Mouse (Mus musculus) liver, postnatal 0 days (tissue): ENCODE measurements at regions not wholly inside any gene's neighbourhood (a gene's known extent, or its start where the extent isn't known, plus 50 kb on each side); places are given as distances from the start of the nearest gene placed in this dataset.

ENCODE experiments used
- ATAC-seq: fragments of 200-750 bp; cut with Nextera tagmentation; 2 replicates; pipeline ENCODE4 v1.8.0; 2017; ENCODE audit warnings: mild to moderate bottlenecking, moderate library complexity
- DNase-seq: peaks from one replicate; pipeline ENCODE4 v3.0.0-alpha.2; 2016
- H3K27ac ChIP-seq: fragments of 300-500 bp; sonication (generic); 2 replicates; pipeline ENCODE4 v1.5.1; 2014; ENCODE audit warnings: antibody characterized with exemption, moderate library complexity, mild to moderate bottlenecking, low read depth
- H3K27me3 ChIP-seq: fragments of 300-500 bp; sonication (generic); 2 replicates; pipeline ENCODE4 v1.6.1; 2014; ENCODE audit warnings: low read length, control low read depth, mixed read lengths; ENCODE audit not compliant: insufficient read depth
- H3K36me3 ChIP-seq: fragments of 300-500 bp; sonication (generic); replicated peaks from 2 replicates; pipeline ENCODE4 v1.6.1; 2014; ENCODE audit warnings: mild to moderate bottlenecking, control low read depth, low read length, moderate library complexity, mixed read lengths; ENCODE audit not compliant: insufficient read depth
- H3K4me1 ChIP-seq: fragments of 300-500 bp; sonication (generic); 2 replicates; pipeline ENCODE4 v1.6.1; 2014; ENCODE audit warnings: antibody characterized with exemption, mild to moderate bottlenecking, control low read depth; ENCODE audit not compliant: insufficient read depth
- H3K4me2 ChIP-seq: fragments of 300-500 bp; sonication (generic); 2 replicates; pipeline ENCODE4 v1.6.1; 2014; ENCODE audit warnings: low read depth, mild to moderate bottlenecking, low read length, moderate library complexity, mixed read lengths
- H3K4me3 ChIP-seq: fragments of 300-500 bp; sonication (generic); 2 replicates; pipeline ENCODE4 v1.5.1; 2014; ENCODE audit warnings: low read depth, low read length
- H3K9ac ChIP-seq: fragments of 300-500 bp; sonication (generic); replicated peaks from 2 replicates; pipeline ENCODE4 v1.6.1; 2014; ENCODE audit warnings: mild to moderate bottlenecking, moderate library complexity
- H3K9me3 ChIP-seq: fragments of 300-500 bp; sonication (generic); 2 replicates; pipeline ENCODE4 v1.6.1; 2016; ENCODE audit warnings: mild to moderate bottlenecking, control low read depth, low read length, mixed read lengths
- CTCF ChIP-seq: sonication (generic); IDR thresholded peaks from 2 replicates; pipeline ENCODE4 v1.5.1; 2016; ENCODE audit warnings: antibody characterized with exemption, low read depth
- EP300 ChIP-seq: IDR thresholded peaks from 2 replicates; pipeline ENCODE4 v1.6.1; 2016; ENCODE audit warnings: antibody characterized with exemption, low read depth, mild to moderate bottlenecking
- WGBS: fragments of 180-500 bp; shearing (Covaris S2); extraction: QIAGEN DNeasy Blood & Tissue Kit; methylation state at CpG from one replicate; pipeline ENCODE4 v1.1.7; 2014; ENCODE audit not compliant: insufficient replicate concordance; 5-methylcytosine and 5-hydroxymethylcytosine counted together

DNA sequence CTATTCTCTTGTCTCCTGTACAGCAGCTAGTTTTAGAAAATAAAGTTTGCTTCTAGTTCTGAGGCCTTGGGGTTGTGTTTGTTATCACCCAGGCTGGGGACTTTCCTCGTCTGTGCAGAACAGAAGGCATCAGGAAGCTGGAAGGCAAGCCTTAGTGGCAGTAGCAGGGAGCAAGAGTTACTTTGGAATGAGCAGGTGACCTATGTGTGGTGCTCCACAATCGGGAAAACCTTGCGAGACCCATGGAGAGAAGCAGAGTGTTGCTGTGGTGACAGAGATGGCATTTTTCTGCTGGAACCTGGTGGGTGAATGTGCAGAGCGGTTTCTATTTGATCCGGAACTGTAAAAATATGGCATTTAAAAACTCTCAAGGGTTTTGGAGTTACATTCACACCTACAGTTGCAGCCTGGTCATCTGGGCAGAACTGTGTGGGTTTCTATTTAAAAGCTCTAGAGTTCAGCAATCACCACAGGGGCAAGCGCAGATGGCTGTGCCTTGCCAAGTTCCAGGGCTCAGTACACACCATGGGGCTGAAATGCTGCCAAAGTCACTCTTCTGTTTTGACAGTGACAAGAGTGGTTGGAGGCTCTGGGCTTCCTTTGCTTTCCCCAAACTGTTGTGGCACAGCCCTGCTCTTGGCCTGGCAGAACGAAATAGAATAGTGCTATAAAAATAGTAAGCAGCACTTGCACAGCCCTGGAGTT, 195.7 kb downstream of the Stk31 start:
- 71% methylated on average over 7 of the region's 7 CpGs for WGBS
- ATAC-seq = no peak

GRCm38 (mm10) chr6:49591632-49592000, 196.2 kb downstream of the Stk31 start:
- no peaks in the 10 kb centered on the region for H3K4me1 ChIP-seq
- TF ChIP-seq EP300 (no peak), CTCF (no peak)
- H3K4me2 ChIP-seq = no peak overlapping the region
- H3K4me3 ChIP-seq = no peak overlapping the region
- no peaks in the 10 kb centered on the region for H3K36me3 ChIP-seq
- 72% methylated on average over 2 of the region's 2 CpGs for WGBS
- no peak overlapping the region for H3K27ac ChIP-seq
- no peak for DNase-seq
- no peak overlapping the region for H3K9ac ChIP-seq
- no peaks in the 10 kb centered on the region for H3K27me3 ChIP-seq
- H3K9me3 ChIP-seq = no peaks in the 10 kb centered on the region
- no peak for ATAC-seq

More for the DNA sequence above, 195.7 kb downstream of the Stk31 start:
- Histone ChIP-seq H3K27ac (no peak overlapping the region), H3K9ac (no peak overlapping the region), H3K4me1 (no peaks in the 10 kb centered on the region), H3K9me3 (no peaks in the 10 kb centered on the region), H3K4me3 (no peak overlapping the region), H3K36me3 (no peaks in the 10 kb centered on the region), H3K4me2 (no peak overlapping the region), H3K27me3 (no peaks in the 10 kb centered on the region)
- DNase-seq = no peak
- TF ChIP-seq EP300 (no peak), CTCF (no peak)

- WGBS = 68% methylated on average over 5 of the region's 5 CpGs
- H3K27me3 ChIP-seq = no peaks in the 10 kb centered on the region
Observed at GRCm38 (mm10) chr6:49592676-49593075, 197.3 kb downstream of the Stk31 start.

GRCm38 (mm10) chr6:49603201-49603600, 207.8 kb downstream of the Stk31 start:
- no peak for ATAC-seq
- Histone ChIP-seq H3K36me3 (no peaks in the 10 kb centered on the region), H3K27me3 (no peaks in the 10 kb centered on the region), H3K4me1 (no peaks in the 10 kb centered on the region), H3K9me3 (no peaks in the 10 kb centered on the region), H3K9ac (no peak overlapping the region), H3K27ac (no peak overlapping the region), H3K4me3 (no peak overlapping the region), H3K4me2 (no peak overlapping the region)
- WGBS = 71% methylated on average over 1 of the region's 1 CpGs
- TF ChIP-seq CTCF = no peak
- no peak for TF ChIP-seq EP300
- DNase-seq = no peak

More at GRCm38 (mm10) chr6:49592676-49593075, 197.3 kb downstream of the Stk31 start:
- no peak for TF ChIP-seq CTCF
- TF ChIP-seq EP300 = no peak
- no peak for DNase-seq
- Histone ChIP-seq H3K4me2 (no peak overlapping the region), H3K9me3 (no peaks in the 10 kb centered on the region), H3K4me3 (no peak overlapping the region), H3K9ac (no peak overlapping the region), H3K27ac (no peak overlapping the region), H3K4me1 (no peaks in the 10 kb centered on the region), H3K36me3 (no peaks in the 10 kb centered on the region)
- no peak for ATAC-seq

GRCm38 (mm10) chr6:49603844-49604243, 208.4 kb downstream of the Stk31 start:
- Histone ChIP-seq H3K27ac (no peak overlapping the region), H3K27me3 (no peaks in the 10 kb centered on the region), H3K9me3 (no peaks in the 10 kb centered on the region), H3K36me3 (no peaks in the 10 kb centered on the region), H3K4me3 (no peak overlapping the region), H3K4me2 (no peak overlapping the region), H3K9ac (no peak overlapping the region), H3K4me1 (no peaks in the 10 kb centered on the region)
- no peak for DNase-seq
- ATAC-seq = no peak
- 87% methylated on average over 3 of the region's 3 CpGs for WGBS
- TF ChIP-seq EP300 (no peak), CTCF (no peak)

GRCm38 (mm10) chr6:49606028-49606427, 210.6 kb downstream of the Stk31 start:
- 0% methylated on average over 1 of the region's 1 CpGs for WGBS
- no peak for DNase-seq
- H3K4me1 ChIP-seq = no peaks in the 10 kb centered on the region
- H3K27me3 ChIP-seq = no peaks in the 10 kb centered on the region
- TF ChIP-seq CTCF = no peak
- no peak for TF ChIP-seq EP300
- H3K9ac ChIP-seq = no peak overlapping the region
- H3K4me3 ChIP-seq = no peak overlapping the region
- no peak overlapping the region for H3K4me2 ChIP-seq
- H3K36me3 ChIP-seq = no peaks in the 10 kb centered on the region
- no peak for ATAC-seq
- H3K27ac ChIP-seq = no peak overlapping the region
- H3K9me3 ChIP-seq = no peaks in the 10 kb centered on the region
